Mouse (Mus musculus) frontal cortex, adult 2 months (tissue): ENCODE data around the gene Ccdc40. TPM values are rescaled to one million over a fixed set of nuclear protein-coding genes. Genes with fewer than 3 reads are reported as not detected.
"Not testable (repeated sequence)": the region's sequence is repeated elsewhere in the genome, so short reads cannot be mapped to it uniquely, and the experiment has no call there.

ENCODE experiments used
- DNase-seq, 2 experiments: peaks; one replicate each; pipeline ENCODE4 v3.0.0; 2022; ENCODE audit warnings: low spot score in 1 of 2; ENCODE audit errors: extremely low spot score in 1 of 2
- polyA plus RNA-seq: library from polyadenylated mRNA; depleted of rRNA; stranded (reverse); fragments of >200 nt; gene quantifications from 2 replicates; pipeline ENCODE4 v1.2.3, GENCODE M21; 2012

Gene Ccdc40
- polyA plus RNA-seq, 1 experiment = 1.9 TPM

DNA sequence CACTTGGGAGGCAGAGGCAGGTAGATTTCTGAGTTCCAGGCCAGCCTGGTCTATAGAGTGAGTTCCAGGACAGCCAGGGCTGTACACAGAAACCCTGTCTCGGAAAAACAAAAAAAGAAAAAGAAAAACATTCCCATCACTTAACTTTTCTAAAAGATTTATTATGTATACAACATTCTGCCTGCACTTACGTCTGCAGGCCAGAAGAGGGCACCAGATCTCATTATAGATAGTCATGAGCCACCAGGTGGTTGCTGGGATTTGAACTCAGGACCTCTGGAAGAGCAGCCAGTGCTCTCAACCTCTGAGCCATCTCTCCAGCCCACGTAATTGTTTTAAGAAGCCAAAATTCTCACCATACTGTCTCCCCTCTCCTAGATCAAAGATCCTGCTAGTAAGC is 44.1 kb downstream of the Ccdc40 start:
- not testable (repeated sequence) for DNase-seq

DNA sequence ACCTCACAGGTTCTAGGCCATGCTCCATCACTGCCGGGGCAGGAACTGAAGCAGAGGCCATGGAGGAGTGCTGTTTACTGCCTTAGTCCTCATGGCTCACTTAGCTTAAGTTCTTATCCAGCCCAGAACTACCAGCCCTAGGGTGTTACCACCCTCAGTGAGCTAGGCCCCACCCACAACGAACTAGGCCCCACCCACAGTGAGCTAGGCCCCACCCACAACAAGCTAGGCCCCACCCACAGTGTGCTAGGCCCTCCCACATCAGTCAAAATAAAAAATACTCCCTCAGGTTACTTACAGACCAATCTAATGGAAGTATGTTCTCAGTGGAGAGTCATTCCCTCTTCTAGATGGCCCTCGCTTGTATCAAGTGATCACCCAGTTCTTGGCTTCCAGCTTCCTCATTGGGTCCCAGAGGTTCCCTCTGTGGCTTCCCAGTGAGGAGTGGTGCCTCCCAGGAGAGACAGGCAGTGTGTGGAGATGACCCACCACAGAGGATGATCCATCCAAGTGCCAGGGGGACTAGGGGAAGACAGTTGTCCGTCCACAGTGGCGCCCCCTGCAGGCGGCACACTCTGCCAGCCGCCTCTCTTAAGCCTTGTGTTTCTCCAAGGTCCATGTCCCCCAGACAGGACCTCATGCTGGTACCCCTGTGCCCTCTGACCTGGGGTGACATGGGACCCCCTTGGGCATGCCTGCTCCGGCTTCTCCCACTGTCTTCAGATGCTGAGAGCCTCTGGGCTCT is 45.0 kb downstream of the Ccdc40 start:
- no peak for DNase-seq

DNA sequence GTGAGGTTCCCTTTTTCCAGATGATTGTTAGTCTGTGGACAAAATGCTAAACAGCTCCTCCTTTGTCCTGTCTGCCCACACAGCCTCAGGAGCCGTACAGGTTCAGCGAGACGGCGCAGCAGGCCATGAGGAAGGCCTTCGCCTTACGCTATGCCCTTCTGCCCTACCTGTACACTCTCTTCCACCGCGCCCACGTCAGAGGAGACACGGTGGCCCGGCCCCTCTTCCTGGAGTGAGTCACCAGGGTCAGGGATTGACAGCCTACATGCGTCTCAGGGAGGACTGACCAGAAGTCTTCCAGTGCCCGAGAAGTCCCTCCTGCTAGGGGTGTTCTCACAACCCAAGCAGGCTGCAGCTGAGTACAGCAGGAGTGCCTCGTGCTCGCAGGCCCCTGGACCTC is 52.7 kb downstream of the Ccdc40 start:
- no peak for DNase-seq

DNA sequence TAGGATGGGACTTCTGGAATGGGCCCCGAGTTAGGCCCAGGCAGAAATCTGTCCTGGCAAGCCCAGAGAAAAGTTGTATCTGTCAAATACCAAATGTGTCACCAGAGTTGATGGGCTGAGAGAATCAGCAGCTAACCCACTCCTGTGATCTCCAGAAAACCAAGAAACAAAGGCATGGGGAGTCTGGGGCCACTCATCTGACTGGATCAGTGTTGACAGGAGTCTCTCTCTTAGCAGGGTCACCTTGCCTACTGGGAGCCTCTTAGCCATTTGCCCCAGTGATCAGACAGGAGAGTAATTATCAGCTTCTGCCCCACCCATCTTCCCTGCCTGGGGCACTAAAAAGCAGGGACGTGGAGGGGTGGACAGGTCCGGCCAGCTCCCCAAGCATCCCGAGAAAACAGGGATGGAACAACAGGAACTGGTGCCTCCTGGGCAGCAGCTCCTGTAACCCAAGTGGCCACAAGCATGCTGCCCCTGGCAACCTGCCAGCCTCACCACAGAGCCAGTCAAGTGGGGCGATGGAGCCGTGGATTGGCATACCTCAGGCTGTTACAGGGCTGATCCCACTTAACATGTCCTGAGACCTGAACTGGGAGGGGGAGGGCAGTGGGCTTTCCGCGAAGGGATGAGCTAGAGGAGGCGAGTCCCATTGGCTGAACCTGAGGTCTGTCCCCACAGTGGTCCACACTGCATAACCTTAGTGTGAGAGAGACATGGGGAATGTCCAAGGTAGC is 57.6 kb downstream of the Ccdc40 start:
- DNase-seq = no peak

DNA sequence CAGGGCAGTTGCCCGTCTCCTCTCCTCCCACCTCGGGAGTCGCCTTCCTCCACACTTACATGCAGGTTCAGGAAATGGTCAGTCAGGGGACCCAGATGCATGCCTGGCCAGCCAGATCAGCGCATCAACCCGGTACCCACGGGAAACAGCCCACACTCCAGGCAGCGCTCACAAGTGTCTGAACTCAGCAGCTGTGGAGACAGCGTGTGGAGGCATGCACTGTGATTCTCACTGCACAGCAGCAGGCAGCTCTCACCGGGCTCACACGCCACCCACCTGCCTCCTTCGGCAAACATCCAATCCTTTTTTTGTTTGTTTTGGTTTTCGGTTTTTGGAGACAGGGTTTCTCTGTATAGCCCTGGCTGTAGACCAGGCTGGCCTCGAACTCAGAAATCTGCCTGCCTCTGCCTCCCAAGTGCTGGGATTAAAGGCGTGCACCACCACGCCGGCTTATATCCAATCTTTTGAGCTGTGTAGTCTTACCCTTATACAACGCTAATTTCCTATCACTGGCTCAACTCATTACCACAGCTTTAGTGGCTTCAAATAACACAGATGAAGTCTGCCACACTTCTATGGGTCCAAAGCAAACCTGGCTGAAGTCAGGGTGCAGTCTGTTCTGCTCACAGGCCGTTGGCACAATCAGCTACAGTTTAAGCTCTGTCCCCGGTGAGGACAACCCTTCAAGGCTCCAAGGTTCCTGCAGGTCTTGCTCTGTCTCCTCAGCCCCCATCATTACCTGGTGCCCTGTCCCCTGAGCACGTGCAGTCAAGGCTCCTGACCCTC is 59.0 kb downstream of the Ccdc40 start:
- peak in 1 of 2 experiments; percentile 37 for DNase-seq

DNA sequence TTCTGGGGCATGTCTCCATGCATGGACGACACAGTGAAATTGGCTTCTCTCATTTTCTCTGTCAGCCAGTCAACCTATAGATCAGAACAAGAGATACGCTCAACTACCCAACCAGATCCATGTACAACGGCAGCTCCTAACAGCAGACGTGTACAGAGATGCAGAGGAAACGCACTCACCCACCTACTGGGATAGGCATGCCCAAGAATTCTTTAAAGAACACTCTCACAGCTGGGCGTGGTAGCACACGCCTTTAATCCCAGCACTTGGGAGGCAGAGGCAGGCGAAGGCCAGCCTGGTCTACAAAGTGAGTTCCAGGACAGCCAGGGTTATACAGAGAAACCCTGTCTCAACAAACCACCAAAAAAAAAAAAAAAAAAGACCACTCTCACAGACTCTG is 64.5 kb downstream of the Ccdc40 start:
- not testable (repeated sequence) for DNase-seq

DNA sequence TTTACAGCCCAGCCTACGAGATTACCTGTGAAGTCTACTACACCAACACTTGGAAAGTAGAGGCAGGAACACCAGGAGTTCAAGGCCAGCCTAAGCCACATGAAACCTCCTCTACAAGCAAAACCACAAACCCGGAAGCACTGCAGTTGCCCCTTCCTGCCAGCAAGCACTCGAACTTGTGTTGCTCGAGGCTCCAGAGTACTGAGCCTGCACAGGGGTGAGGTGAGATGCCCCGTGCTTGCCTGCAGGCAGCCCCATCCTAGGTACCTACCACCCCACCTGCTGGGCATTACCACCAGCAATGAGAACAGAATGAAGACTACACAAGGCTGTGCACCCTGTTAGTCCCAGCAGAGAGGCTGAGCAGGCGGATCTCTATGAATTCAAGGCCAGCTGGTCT is 69.6 kb downstream of the Ccdc40 start:
- no peak for DNase-seq

DNA sequence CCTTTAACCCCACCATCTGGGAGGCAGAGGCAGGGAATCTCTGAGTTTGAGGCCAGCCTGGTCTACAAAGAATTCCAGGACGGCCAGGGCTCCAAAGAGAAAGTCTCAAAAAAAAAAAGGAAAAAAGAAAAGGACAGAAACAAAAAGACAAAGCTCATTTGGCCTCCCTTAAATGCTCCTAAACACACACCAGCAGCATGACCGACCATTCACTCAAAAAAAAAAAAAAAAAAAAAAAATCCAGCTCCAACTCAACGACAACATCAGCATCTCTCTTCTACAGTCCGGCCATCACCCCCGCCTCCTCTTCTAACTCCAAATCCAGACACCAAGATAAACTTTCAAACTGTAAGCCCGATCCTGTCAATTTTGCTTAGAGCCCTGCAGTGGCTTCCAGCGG is 70.5 kb downstream of the Ccdc40 start:
- no peak for DNase-seq

DNA sequence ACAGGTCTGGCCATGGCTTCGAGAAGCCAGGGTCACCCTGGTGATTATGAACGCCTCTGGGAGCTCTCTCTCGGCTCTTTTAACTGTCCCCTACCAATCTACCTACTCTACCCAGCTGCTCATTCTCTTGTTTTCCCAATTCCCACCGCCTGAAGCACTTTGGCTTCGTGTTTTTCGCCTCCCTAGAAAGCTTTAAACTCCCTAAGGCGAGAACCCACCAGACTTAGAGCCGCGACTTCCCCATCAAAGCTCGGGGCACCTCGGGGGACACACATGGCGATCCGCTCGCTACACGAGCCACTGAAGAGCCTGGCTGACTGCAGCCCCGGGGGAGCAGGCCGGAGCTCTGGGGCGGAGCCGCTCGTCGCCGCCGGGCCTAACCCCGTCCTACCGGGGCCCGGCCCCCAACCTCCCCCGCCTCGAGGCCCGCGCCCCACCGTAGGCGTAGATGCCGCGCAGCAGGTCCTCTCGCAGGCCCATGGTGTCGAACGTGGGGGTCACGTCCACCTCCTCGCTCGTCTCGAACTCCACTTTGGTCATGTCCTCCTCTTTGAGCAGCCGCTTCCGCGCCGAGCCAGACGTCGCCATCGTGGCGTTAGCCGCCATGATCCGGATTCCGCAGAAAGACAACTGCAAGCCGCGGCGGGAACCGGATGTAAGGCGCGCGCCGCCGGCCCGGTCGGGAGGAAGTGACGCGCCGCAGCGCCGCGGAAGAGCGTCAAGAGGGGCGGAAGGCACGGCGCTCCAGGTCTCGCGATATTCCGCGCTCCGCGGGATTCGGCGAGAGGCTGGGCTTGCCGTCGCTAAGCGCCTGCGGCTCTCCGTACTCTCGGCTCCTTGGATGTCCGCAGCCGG is 71.2 kb downstream of the Ccdc40 start, which contains the start of gene Eif4a3:
Eif4a3 (minus strand) TSS at position 699 of the 855 bp plus-strand sequence.
- DNase-seq = peak; percentile 72 to 95

DNA sequence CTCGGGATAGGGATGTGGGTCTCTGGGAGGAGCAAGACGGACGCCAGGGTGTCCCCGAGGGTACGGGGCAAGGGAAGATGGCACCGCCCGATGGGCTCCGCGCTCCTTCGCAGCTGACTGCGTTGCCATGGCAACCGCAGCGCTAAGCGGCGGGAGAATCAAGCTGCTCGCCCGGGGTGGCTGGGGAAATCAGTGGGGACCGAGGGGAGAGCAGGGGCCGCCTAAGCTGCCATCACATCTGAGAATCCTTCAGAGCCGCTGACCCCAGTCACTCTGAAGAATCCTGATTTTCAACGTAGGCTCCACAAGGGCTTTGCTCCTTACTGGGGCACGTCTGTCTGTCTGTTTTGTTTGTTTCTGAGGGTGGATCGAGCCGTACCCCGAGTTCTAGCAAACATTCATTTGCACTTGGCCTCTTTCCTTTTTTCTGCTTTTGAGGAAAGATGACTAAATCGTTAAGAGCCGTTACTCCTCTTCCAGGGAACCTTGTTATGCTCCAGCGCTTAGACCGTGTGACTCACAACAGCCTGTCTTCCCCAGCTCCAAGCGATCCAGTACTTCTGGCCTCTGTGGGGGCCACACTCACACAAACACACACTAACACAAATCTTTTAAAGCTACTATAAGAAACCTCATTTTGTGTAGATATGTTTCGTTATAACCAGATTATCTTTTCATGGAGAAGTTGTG is 72.0 kb downstream of the Ccdc40 start:
- DNase-seq = peak in 1 of 2 experiments; percentile 21

DNA sequence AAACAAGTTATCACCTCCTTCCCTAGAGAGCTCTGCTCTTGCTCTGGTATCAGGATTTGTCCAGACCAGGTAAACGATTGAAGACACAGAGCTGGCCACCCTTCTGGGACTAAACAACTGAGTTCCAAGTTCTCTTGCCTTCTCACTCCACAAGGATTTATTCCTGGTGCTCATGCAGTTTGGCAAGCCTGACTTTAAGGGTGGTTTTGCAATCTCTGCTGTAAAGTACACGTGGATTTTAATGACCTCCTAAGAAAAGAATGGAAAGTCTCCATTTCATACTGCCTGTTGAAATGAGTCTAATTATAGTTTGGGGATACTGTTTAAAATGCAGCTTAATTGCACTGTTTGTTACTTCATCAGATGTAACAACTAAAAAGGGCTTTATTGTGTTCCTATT is 72.6 kb downstream of the Ccdc40 start:
- DNase-seq = no peak

DNA sequence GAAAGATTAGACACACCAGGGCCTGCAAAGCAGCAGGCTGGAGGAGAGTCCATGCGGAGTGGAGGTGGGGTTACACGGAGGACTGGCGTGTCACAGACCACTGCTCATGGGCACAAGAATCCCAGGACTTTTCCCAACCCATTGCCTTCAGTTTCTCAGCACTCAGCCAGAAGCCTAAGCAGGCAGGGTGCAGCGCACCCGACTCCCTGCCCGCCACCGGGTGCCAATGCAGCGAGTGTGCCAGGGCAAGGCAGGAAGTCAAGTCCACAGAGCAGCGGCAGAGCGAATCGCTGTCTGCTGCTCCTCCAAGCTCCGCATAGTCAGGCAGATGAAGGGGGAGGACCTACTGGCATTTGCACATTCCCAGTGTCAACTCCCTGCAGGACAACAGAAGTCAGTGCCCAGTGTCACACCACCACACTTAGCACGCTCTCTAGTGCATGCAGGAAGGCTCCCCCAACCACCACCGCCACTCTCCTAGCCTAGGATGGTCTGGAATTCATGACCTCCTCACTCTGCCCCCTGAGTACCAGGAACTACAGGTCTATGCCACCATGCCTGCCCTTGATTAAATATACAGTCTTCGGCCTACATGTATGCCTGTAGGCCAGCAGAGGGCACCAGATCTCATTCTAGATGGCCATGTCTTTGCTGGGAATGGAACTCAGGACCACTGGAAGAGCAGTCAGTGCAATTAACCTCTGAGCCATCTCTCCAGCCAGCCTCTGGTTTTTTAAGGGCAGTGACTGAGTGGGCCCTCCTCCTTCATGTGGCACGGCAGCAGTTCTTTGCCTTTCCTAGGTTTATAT is 76.7 kb downstream of the Ccdc40 start:
- DNase-seq = peak in 1 of 2 experiments; percentile 55

DNA sequence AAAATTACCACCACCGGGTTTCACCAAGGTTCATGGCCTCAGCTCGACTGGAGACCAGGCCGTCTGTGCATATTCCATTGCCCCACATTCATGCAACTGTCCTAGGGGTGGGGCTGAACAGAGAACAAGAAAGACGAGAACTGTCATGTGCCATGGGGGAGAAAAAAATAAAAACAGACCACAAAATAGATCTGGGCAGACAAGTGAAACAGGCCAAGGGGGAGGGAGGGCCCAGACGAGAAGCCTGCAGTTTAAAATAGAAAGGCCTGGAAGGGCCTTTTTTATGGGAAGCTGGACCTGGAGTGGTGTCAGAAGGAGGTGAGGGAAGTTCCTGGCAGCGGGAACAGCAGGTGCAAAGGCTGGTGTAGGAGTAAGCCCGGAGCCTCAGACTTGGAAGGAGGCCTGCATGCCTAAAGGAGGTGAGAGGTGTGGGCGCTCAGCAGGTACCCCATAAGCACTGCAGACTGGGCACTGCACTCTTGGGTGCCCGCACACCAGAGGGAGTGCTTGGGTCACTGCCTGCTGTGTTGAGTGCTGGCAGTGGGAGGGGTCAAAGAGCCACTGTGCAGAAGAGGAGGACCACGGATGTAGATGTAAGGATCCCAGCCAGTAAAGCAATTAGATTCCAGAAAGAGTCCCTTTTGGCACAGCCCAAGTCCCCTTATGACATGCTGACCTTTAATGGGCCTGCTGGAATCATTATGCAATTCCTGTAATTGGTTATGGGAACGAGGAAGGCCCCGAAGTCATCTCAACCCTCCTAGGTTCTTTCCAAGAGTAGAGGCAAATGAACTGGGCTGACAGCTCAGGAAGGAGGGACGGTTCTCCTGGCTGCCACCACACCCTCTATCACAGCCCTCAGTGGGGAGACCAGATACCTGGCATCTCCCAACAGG is 78.6 kb downstream of the Ccdc40 start:
- DNase-seq = no peak

DNA sequence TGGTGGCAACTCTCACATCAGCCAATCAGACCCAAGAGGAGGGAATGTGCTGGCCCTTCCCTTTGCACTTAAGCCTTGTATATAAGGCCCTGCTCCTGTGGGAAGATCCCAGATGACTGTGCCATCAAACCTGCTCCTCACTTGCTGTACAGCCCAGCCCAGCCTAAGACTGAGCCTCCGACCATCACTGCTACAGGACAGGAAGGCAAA is 79.2 kb downstream of the Ccdc40 start, which contains the start of gene Card14:
Card14 (plus strand) TSS at position 111 of the 210 bp plus-strand sequence.
- no peak for DNase-seq

DNA sequence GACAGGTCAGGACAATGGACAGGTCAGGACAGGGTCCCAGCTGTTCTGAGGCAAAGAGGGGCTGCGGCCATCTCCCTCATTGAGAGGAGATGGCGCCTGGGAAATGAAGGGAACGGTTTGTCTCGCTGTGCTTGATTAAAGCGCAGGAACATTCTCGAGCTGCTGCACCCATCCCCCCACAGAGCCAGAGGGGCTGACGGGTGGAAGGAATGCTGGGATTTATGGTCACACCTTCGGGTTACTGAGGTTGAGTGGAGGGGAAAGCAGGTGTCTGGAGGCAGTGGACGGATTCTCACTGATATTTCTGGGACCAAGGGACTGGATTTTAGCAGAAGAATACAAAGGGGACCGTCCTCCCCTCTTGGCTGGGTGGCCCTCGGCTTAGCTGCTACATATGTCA is 79.5 kb downstream of the Ccdc40 start:
- no peak for DNase-seq

DNA sequence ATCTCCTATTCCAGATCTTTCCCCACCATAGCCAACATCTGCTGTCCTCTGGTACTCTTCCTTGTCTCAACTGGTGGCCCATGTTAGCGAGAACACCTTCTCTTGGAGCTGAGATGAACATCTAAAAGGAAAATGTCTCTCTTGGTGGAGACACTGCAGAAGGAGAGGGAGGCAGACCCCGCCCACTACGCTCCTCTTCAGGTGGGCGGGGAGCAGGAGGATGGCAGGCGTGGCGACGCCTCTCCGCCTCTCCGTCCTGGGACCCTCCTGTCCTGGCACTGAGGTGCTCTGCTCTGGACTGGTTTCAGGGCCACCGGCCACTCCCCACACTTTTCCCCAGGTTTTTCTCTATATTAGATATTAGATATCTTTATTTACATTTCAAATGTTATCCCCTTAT is 82.2 kb downstream of the Ccdc40 start:
- DNase-seq = no peak

DNA sequence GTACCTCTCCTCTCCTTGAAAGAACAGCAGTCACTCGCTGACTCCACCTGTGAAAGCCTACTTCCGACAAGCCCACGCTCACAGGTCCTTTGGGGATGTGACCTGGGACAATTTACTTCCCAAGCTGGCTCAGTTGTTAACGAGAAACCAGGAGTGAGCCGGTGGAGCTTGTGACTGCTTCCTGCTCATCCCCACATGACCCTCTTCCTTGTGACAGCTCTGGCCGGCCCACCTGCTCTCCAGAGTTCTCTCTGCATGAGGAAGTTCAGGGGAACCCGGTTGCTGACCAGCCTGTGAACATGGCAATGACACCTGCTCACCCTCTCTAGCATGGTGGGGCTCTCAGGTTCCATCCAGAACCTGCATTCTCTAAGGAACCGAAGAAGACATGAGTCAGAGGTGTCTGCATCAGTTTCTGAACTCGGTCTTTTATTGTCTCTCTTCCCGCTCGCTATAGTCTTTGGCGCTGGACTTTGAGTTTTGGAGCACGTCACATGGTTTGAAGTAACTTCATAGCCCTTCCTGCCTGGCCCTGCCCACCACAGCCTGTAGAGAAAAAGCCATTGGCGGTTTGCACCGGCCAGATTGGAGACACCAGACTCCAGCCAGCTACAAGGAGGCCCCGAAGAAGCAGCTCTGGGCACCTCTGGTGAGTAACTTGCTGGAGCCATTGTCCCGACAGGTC is 86.0 kb downstream of the Ccdc40 start:
- no peak for DNase-seq
